Mouse (Mus musculus) CD4-positive, CD25-positive, alpha-beta regulatory T cell, adult 2 months (primary cell): ENCODE results near the gene Sec24b.
A peak's percentile ranks its signal among the peaks of the same experiment; 100 is the strongest.

Experiments
- DNase-seq: peaks from one replicate; pipeline ENCODE4 v3.0.0-alpha.2; 2012; ENCODE audit warnings: low read depth, low spot score

Gene Sec24b

GRCm38 (mm10) chr3:130061281-130061680 is at the start of gene Sec24b:
Gene Sec24b, minus strand, starts transcription at chr3:130061553.
- peak; percentile 48 for DNase-seq

- DNase-seq, result no peak
Observed at GRCm38 (mm10) chr3:130104471-130104870, 43.1 kb upstream of the Sec24b start.

- DNase-seq, result peak; percentile 34
Observed at GRCm38 (mm10) chr3:130103486-130103885, 42.1 kb upstream of the Sec24b start.

GRCm38 (mm10) chr3:130095160-130095781 is 33.9 kb upstream of the Sec24b start:
- peak; percentile 55 for DNase-seq

GRCm38 (mm10) chr3:130094125-130094704 is 32.9 kb upstream of the Sec24b start:
- no peak for DNase-seq

GRCm38 (mm10) chr3:130090460-130090859 is 29.1 kb upstream of the Sec24b start:
- DNase-seq, result no peak

- no peak for DNase-seq
Observed at GRCm38 (mm10) chr3:130088654-130089053, 27.3 kb upstream of the Sec24b start.

- no peak for DNase-seq
Observed at GRCm38 (mm10) chr3:130087466-130087865, 26.1 kb upstream of the Sec24b start.

GRCm38 (mm10) chr3:130086372-130087080 is 25.2 kb upstream of the Sec24b start:
- DNase-seq, result no peak

GRCm38 (mm10) chr3:130083312-130083711 is 22.0 kb upstream of the Sec24b start:
- no peak for DNase-seq

- DNase-seq, result no peak
Observed at GRCm38 (mm10) chr3:130080666-130081065, 19.3 kb upstream of the Sec24b start.

- peak; percentile 83 for DNase-seq
Observed at GRCm38 (mm10) chr3:130079794-130080193, 18.4 kb upstream of the Sec24b start.

GRCm38 (mm10) chr3:130077291-130077690 is 15.9 kb upstream of the Sec24b start:
- no peak for DNase-seq

GRCm38 (mm10) chr3:130075746-130076145 is 14.4 kb upstream of the Sec24b start:
- no peak for DNase-seq

GRCm38 (mm10) chr3:130073085-130073484 is 11.7 kb upstream of the Sec24b start:
- no peak for DNase-seq

- DNase-seq, result no peak
Observed at GRCm38 (mm10) chr3:130071918-130072317, 10.6 kb upstream of the Sec24b start.

GRCm38 (mm10) chr3:130060396-130061029 is 840 bp downstream of the Sec24b start:
- DNase-seq, result peak; percentile 90

GRCm38 (mm10) chr3:130059805-130060395 is 1.5 kb downstream of the Sec24b start:
- peak; percentile 62 for DNase-seq

- no peak for DNase-seq
Observed at GRCm38 (mm10) chr3:130058488-130058887, 2.9 kb downstream of the Sec24b start.

GRCm38 (mm10) chr3:130057569-130058345 is 3.6 kb downstream of the Sec24b start:
- DNase-seq, result no peak
